Mouse (Mus musculus): ENCODE data around the gene Rftn1. TPM values are rescaled to one million over a fixed set of nuclear protein-coding genes. Genes with fewer than 3 reads are reported as not detected.

Rftn1 gene
- polyA plus RNA-seq, 1 experiment from 2014 or later: 9.7 TPM

DNA sequence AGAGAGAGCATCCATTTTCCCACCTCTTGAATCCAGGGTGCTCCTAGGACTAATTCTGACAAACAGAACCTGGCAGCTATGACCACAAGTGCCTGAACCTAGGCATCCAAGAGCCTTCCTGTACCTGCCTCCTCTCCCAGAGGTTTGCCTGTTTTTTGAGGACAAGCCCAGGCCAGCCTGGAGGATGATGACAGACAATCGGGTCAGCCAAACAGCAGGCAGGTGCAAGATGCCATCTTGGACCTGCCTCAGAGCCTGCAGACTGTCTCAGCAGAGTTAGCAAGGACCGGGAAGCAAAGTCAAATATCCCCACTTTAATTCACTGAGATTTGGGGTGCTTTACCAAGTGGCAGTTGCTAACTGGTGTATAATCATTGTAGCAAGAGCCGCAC is 170.7 kb downstream of the Rftn1 start:
- no peak overlapping the region for H3K4me2 ChIP-seq (ENCODE audit: low read length)
- DNase-seq (ENCODE audit: low spot score): no peak
- WGBS: 86% methylated on average over 3 of the region's 3 CpGs
- no peaks in the 10 kb centered on the region for H3K27me3 ChIP-seq (replicated peaks; ENCODE audit: control insufficient read depth, insufficient read depth, low read length)
- no peak overlapping the region for H3K9ac ChIP-seq (ENCODE audit: low read length)
- H3K4me3 ChIP-seq (ENCODE audit: low read depth, low read length): no peak overlapping the region
- H3K4me1 ChIP-seq (replicated peaks; ENCODE audit: control insufficient read depth, insufficient read depth, low read length): no peaks in the 10 kb centered on the region
- no peaks in the 10 kb centered on the region for H3K9me3 ChIP-seq (ENCODE audit: control insufficient read depth, low read length)
- H3K27ac ChIP-seq (ENCODE audit: low read depth): no peak overlapping the region
- ATAC-seq (replicated peaks; ENCODE audit: low FRiP score, low TSS enrichment, low read depth): no peak
- H3K36me3 ChIP-seq (ENCODE audit: control insufficient read depth, insufficient read depth, low read length): no peaks in the 10 kb centered on the region

- ATAC-seq (replicated peaks; ENCODE audit: low FRiP score, low TSS enrichment, low read depth): no peak
- WGBS: 76% methylated on average over 5 of the region's 5 CpGs
- Histone ChIP-seq H3K36me3 (ENCODE audit: control insufficient read depth, insufficient read depth, low read length) (no peaks in the 10 kb centered on the region), H3K4me3 (ENCODE audit: low read depth, low read length) (no peak overlapping the region), H3K27ac (ENCODE audit: low read depth) (no peak overlapping the region), H3K4me2 (ENCODE audit: low read length) (no peak overlapping the region), H3K9me3 (ENCODE audit: control insufficient read depth, low read length) (no peaks in the 10 kb centered on the region), H3K9ac (ENCODE audit: low read length) (no peak overlapping the region), H3K4me1 (replicated peaks; ENCODE audit: control insufficient read depth, insufficient read depth, low read length) (no peaks in the 10 kb centered on the region), H3K27me3 (replicated peaks; ENCODE audit: control insufficient read depth, insufficient read depth, low read length) (no peaks in the 10 kb centered on the region)
- no peak for DNase-seq (ENCODE audit: low spot score)
Observed at GRCm38 (mm10) chr17:50019090-50019489, 171.4 kb downstream of the Rftn1 start.

- H3K36me3 ChIP-seq (ENCODE audit: control insufficient read depth, insufficient read depth, low read length): no peaks in the 10 kb centered on the region
- no peaks in the 10 kb centered on the region for H3K27me3 ChIP-seq (replicated peaks; ENCODE audit: control insufficient read depth, insufficient read depth, low read length)
- H3K27ac ChIP-seq (ENCODE audit: low read depth): no peak overlapping the region
- H3K4me3 ChIP-seq (ENCODE audit: low read depth, low read length): no peak overlapping the region
- 68% methylated on average over 9 of the region's 9 CpGs for WGBS
- DNase-seq (ENCODE audit: low spot score) (no peak), ATAC-seq (replicated peaks; ENCODE audit: low FRiP score, low TSS enrichment, low read depth) (no peak)
- no peaks in the 10 kb centered on the region for H3K9me3 ChIP-seq (ENCODE audit: control insufficient read depth, low read length)
- H3K9ac ChIP-seq (ENCODE audit: low read length): no peak overlapping the region
- H3K4me2 ChIP-seq (ENCODE audit: low read length): no peak overlapping the region
- H3K4me1 ChIP-seq (replicated peaks; ENCODE audit: control insufficient read depth, insufficient read depth, low read length): no peaks in the 10 kb centered on the region
Observed at GRCm38 (mm10) chr17:50014708-50015107, 175.8 kb downstream of the Rftn1 start.

DNA sequence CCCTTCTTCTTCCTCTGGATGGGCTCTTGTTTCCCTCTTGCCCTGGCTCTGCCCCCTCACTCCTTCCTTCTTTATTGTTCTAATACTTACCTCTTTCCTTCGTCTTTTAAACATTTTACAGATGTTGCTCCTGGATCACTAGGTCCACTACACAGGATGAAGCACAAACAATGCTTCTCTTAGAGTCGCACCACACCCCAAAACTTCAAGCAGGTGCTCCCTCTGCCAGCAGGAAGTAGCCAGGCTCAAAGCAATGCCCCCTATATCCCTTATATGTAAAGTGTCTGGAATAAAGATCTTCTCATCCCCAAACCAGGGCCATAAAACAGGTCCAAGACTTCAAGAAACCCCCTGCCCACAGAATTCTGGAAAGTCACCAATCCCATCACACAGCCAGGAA is 176.6 kb downstream of the Rftn1 start:
- DNase-seq (ENCODE audit: low spot score) (no peak), ATAC-seq (replicated peaks; ENCODE audit: low FRiP score, low TSS enrichment, low read depth) (no peak)
- H3K27ac ChIP-seq (ENCODE audit: low read depth): no peak overlapping the region
- no peaks in the 10 kb centered on the region for H3K4me1 ChIP-seq (replicated peaks; ENCODE audit: control insufficient read depth, insufficient read depth, low read length)
- H3K4me2 ChIP-seq (ENCODE audit: low read length): no peak overlapping the region
- 82% methylated on average over 2 of the region's 2 CpGs for WGBS
- no peaks in the 10 kb centered on the region for H3K36me3 ChIP-seq (ENCODE audit: control insufficient read depth, insufficient read depth, low read length)
- no peaks in the 10 kb centered on the region for H3K27me3 ChIP-seq (replicated peaks; ENCODE audit: control insufficient read depth, insufficient read depth, low read length)
- no peaks in the 10 kb centered on the region for H3K9me3 ChIP-seq (ENCODE audit: control insufficient read depth, low read length)
- H3K4me3 ChIP-seq (ENCODE audit: low read depth, low read length): no peak overlapping the region
- H3K9ac ChIP-seq (ENCODE audit: low read length): no peak overlapping the region

GRCm38 (mm10) chr17:50010096-50010495 is 180.4 kb downstream of the Rftn1 start:
- ATAC-seq (replicated peaks; ENCODE audit: low FRiP score, low TSS enrichment, low read depth): no peak
- H3K9ac ChIP-seq (ENCODE audit: low read length): no peak overlapping the region
- H3K27me3 ChIP-seq (replicated peaks; ENCODE audit: control insufficient read depth, insufficient read depth, low read length): no peaks in the 10 kb centered on the region
- no peak overlapping the region for H3K4me3 ChIP-seq (ENCODE audit: low read depth, low read length)
- H3K9me3 ChIP-seq (ENCODE audit: control insufficient read depth, low read length): no peaks in the 10 kb centered on the region
- DNase-seq (ENCODE audit: low spot score): no peak
- H3K4me1 ChIP-seq (replicated peaks; ENCODE audit: control insufficient read depth, insufficient read depth, low read length): no peaks in the 10 kb centered on the region
- no peak overlapping the region for H3K4me2 ChIP-seq (ENCODE audit: low read length)
- WGBS: 21% methylated on average over 4 of the region's 4 CpGs
- no peak overlapping the region for H3K27ac ChIP-seq (ENCODE audit: low read depth)
- H3K36me3 ChIP-seq (ENCODE audit: control insufficient read depth, insufficient read depth, low read length): no peaks in the 10 kb centered on the region

- Histone ChIP-seq H3K4me2 (ENCODE audit: low read length) (no peak overlapping the region), H3K36me3 (ENCODE audit: control insufficient read depth, insufficient read depth, low read length) (no peaks in the 10 kb centered on the region), H3K27ac (ENCODE audit: low read depth) (no peak overlapping the region), H3K9me3 (ENCODE audit: control insufficient read depth, low read length) (no peaks in the 10 kb centered on the region), H3K4me3 (ENCODE audit: low read depth, low read length) (no peak overlapping the region), H3K9ac (ENCODE audit: low read length) (no peak overlapping the region), H3K27me3 (replicated peaks; ENCODE audit: control insufficient read depth, insufficient read depth, low read length) (no peaks in the 10 kb centered on the region), H3K4me1 (replicated peaks; ENCODE audit: control insufficient read depth, insufficient read depth, low read length) (no peaks in the 10 kb centered on the region)
- WGBS: 21% methylated on average over 9 of the region's 9 CpGs
- ATAC-seq (replicated peaks; ENCODE audit: low FRiP score, low TSS enrichment, low read depth) (no peak), DNase-seq (ENCODE audit: low spot score) (no peak)
Observed at GRCm38 (mm10) chr17:50006721-50007351, 183.6 kb downstream of the Rftn1 start.

- no peak overlapping the region for H3K4me3 ChIP-seq (ENCODE audit: low read depth, low read length)
- H3K27me3 ChIP-seq (replicated peaks; ENCODE audit: control insufficient read depth, insufficient read depth, low read length): no peaks in the 10 kb centered on the region
- no peak for DNase-seq (ENCODE audit: low spot score)
- ATAC-seq (replicated peaks; ENCODE audit: low FRiP score, low TSS enrichment, low read depth): no peak
- H3K9ac ChIP-seq (ENCODE audit: low read length): no peak overlapping the region
- H3K4me1 ChIP-seq (replicated peaks; ENCODE audit: control insufficient read depth, insufficient read depth, low read length): no peaks in the 10 kb centered on the region
- 49% methylated on average over 7 of the region's 7 CpGs for WGBS
- no peaks in the 10 kb centered on the region for H3K9me3 ChIP-seq (ENCODE audit: control insufficient read depth, low read length)
- H3K4me2 ChIP-seq (ENCODE audit: low read length): no peak overlapping the region
- H3K27ac ChIP-seq (ENCODE audit: low read depth): no peak overlapping the region
- H3K36me3 ChIP-seq (ENCODE audit: control insufficient read depth, insufficient read depth, low read length): no peaks in the 10 kb centered on the region
Observed at GRCm38 (mm10) chr17:50006338-50006720, 184.1 kb downstream of the Rftn1 start.

DNA sequence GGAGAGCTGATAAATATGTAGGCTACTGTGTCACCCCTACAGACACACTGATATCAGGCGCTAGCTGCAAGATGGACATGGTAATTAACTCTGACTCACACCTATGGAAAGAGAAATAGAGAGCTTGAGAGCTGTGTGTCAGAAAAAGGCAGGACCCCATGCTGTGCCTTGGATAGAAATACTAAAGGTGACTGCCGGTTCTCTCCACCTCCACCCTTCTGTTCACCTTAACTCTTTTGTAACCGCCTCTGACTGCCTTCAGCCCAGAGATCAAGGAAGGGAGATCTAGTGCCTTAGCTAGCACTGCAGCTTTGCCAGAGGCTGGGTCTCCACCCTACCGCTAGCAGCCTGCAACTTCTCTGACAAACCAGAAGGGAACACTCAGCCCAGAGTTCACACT is 187.3 kb downstream of the Rftn1 start:
- Histone ChIP-seq H3K27ac (ENCODE audit: low read depth) (no peak overlapping the region), H3K27me3 (replicated peaks; ENCODE audit: control insufficient read depth, insufficient read depth, low read length) (no peaks in the 10 kb centered on the region), H3K4me1 (replicated peaks; ENCODE audit: control insufficient read depth, insufficient read depth, low read length) (no peaks in the 10 kb centered on the region), H3K4me2 (ENCODE audit: low read length) (no peak overlapping the region), H3K4me3 (ENCODE audit: low read depth, low read length) (no peak overlapping the region), H3K9ac (ENCODE audit: low read length) (no peak overlapping the region), H3K9me3 (ENCODE audit: control insufficient read depth, low read length) (no peaks in the 10 kb centered on the region), H3K36me3 (ENCODE audit: control insufficient read depth, insufficient read depth, low read length) (no peaks in the 10 kb centered on the region)
- ATAC-seq (replicated peaks; ENCODE audit: low FRiP score, low TSS enrichment, low read depth): no peak
- WGBS: 83% methylated on average over 4 of the region's 4 CpGs
- no peak for DNase-seq (ENCODE audit: low spot score)

- Histone ChIP-seq H3K4me1 (replicated peaks; ENCODE audit: control insufficient read depth, insufficient read depth, low read length) (no peaks in the 10 kb centered on the region), H3K36me3 (ENCODE audit: control insufficient read depth, insufficient read depth, low read length) (no peaks in the 10 kb centered on the region), H3K27ac (ENCODE audit: low read depth) (no peak overlapping the region), H3K9ac (ENCODE audit: low read length) (no peak overlapping the region), H3K9me3 (ENCODE audit: control insufficient read depth, low read length) (no peaks in the 10 kb centered on the region), H3K4me2 (ENCODE audit: low read length) (no peak overlapping the region), H3K27me3 (replicated peaks; ENCODE audit: control insufficient read depth, insufficient read depth, low read length) (no peaks in the 10 kb centered on the region), H3K4me3 (ENCODE audit: low read depth, low read length) (no peak overlapping the region)
- DNase-seq (ENCODE audit: low spot score): no peak
- 80% methylated on average over 3 of the region's 3 CpGs for WGBS
- ATAC-seq (replicated peaks; ENCODE audit: low FRiP score, low TSS enrichment, low read depth): no peak
Observed at GRCm38 (mm10) chr17:50002171-50002570, 188.3 kb downstream of the Rftn1 start.

Measured in intestine, embryonic 14.5 days (tissue).